26 mouse cellular contexts compared by ENCODE assay signal in genomic region chr17:43245364-43245763, GRCm38 (mm10). TPM values are rescaled to one million over a fixed set of nuclear protein-coding genes. Genes with fewer than 3 reads are reported as not detected.
DNase-seq lines count a peak whose midpoint lies in the region; ATAC-seq and TF ChIP-seq lines count a peak whose summit lies in the region.
"Had no signal": no experiment of that assay in that cellular context is flagged by ENCODE, and none has a peak within 500 bp of the region (broad histone marks: within the 10 kb centered on the region; RNA-seq: fewer than 3 reads in every experiment).

No protein-coding gene starts in this region.

- H3K9ac ChIP-seq in midbrain, embryonic 11.5 days (ENCODE audit: low read length), result no peak overlapping the region
- no peak overlapping the region for H3K9ac ChIP-seq in midbrain, postnatal 0 days (replicated peaks; ENCODE audit: low read length, poor library complexity, severe bottlenecking)
- H3K9ac ChIP-seq: embryonic facial prominence, embryonic 13.5 days; embryonic facial prominence, embryonic 15.5 days; forebrain, embryonic 12.5 days had no signal

- WGBS in midbrain, embryonic 11.5 days, result 84% methylated on average over 6 of the region's 6 CpGs
- WGBS in midbrain, postnatal 0 days, result 87% methylated on average over 6 of the region's 6 CpGs

- no peaks in the 10 kb centered on the region for H3K36me3 ChIP-seq in midbrain, embryonic 11.5 days (ENCODE audit: control insufficient read depth, insufficient read depth, low read length)
- no peaks in the 10 kb centered on the region for H3K36me3 ChIP-seq in midbrain, postnatal 0 days (ENCODE audit: insufficient read depth, low read length)
- H3K36me3 ChIP-seq: embryonic facial prominence, embryonic 13.5 days; embryonic facial prominence, embryonic 15.5 days; forebrain, embryonic 10.5 days; forebrain, embryonic 12.5 days had no signal

- TF ChIP-seq CTCF in midbrain, postnatal 0 days (IDR thresholded peaks at IDR 0.05), result no peak

- H3K9me3 ChIP-seq in midbrain, embryonic 11.5 days (ENCODE audit: control insufficient read depth, low read length), result no peaks in the 10 kb centered on the region
- H3K9me3 ChIP-seq in midbrain, postnatal 0 days (ENCODE audit: low read length), result no peaks in the 10 kb centered on the region
- H3K9me3 ChIP-seq: embryonic facial prominence, embryonic 13.5 days; embryonic facial prominence, embryonic 15.5 days; forebrain, embryonic 10.5 days; forebrain, embryonic 12.5 days had no signal

- no peak for ATAC-seq in midbrain, embryonic 11.5 days (ENCODE audit: low FRiP score)
- ATAC-seq in midbrain, postnatal 0 days (ENCODE audit: low FRiP score), result no peak
- peak; percentile 62 for ATAC-seq in megakaryocyte, adult 5-6 weeks (ENCODE audit: poor library complexity, severe bottlenecking)
- ATAC-seq: forebrain, embryonic 14.5 days; forebrain, embryonic 16.5 days had no signal

- no peak overlapping the region for H3K4me2 ChIP-seq in midbrain, embryonic 11.5 days
- H3K4me2 ChIP-seq in midbrain, postnatal 0 days (ENCODE audit: low read depth, low read length, poor library complexity, severe bottlenecking), result no peak overlapping the region
- H3K4me2 ChIP-seq: embryonic facial prominence, embryonic 13.5 days; embryonic facial prominence, embryonic 15.5 days; forebrain, embryonic 12.5 days had no signal

- peak; percentile 21 for DNase-seq in midbrain, embryonic 11.5 days (ENCODE audit: low spot score, missing footprints)
- no peak for DNase-seq in midbrain, postnatal 0 days (ENCODE audit: low spot score)
- DNase-seq in adrenal gland, adult (ENCODE audit: inconsistent age in 2 of 2, low spot score in 1 of 2), result no peak
- DNase-seq in embryo, embryonic 10 days (ENCODE audit: low spot score), result no peak
- DNase-seq: adrenal gland, adult 8-10 months; adrenal gland, postnatal 14 days; adrenal gland, postnatal 36 days; cerebellum, adult 11-12 months; cerebellum, adult 2 months; cerebellum, adult 9-10 months; cerebellum, postnatal 10 days; cerebellum, postnatal 25 days; embryo, embryonic 11 days had no signal

- no peaks in the 10 kb centered on the region for H3K27me3 ChIP-seq in midbrain, embryonic 11.5 days (ENCODE audit: control insufficient read depth, insufficient read depth, low read length)
- no peaks in the 10 kb centered on the region for H3K27me3 ChIP-seq in midbrain, postnatal 0 days (ENCODE audit: insufficient read depth, low read length)
- H3K27me3 ChIP-seq: embryonic facial prominence, embryonic 13.5 days; embryonic facial prominence, embryonic 15.5 days; forebrain, embryonic 12.5 days had no signal

- H3K27ac ChIP-seq in midbrain, embryonic 11.5 days (ENCODE audit: low read depth, low read length), result no peak overlapping the region
- no peak overlapping the region for H3K27ac ChIP-seq in midbrain, postnatal 0 days (ENCODE audit: low read depth, low read length)
- H3K27ac ChIP-seq: embryonic facial prominence, embryonic 13.5 days; embryonic facial prominence, embryonic 15.5 days; forebrain, embryonic 10.5 days; forebrain, embryonic 12.5 days had no signal

- H3K4me1 ChIP-seq in midbrain, embryonic 11.5 days (ENCODE audit: control insufficient read depth, insufficient read depth, low read length), result no peaks in the 10 kb centered on the region
- peaks cover 6% of the 10 kb centered on the region; the same call in 1 of the 2 replicates for H3K4me1 ChIP-seq in midbrain, postnatal 0 days (ENCODE audit: insufficient read depth, low read length)
- H3K4me1 ChIP-seq: forebrain, embryonic 10.5 days; forebrain, embryonic 12.5 days had no signal

- H3K4me3 ChIP-seq in midbrain, embryonic 11.5 days (ENCODE audit: low read depth, low read length), result no peak overlapping the region
- H3K4me3 ChIP-seq in midbrain, postnatal 0 days (ENCODE audit: low read depth, low read length), result no peak overlapping the region
- H3K4me3 ChIP-seq: embryonic facial prominence, embryonic 13.5 days; embryonic facial prominence, embryonic 15.5 days; erythroblast, embryonic 14.5 days; forebrain, embryonic 10.5 days; forebrain, embryonic 12.5 days had no signal

RNA-seq across cellular contexts. Expression of gene Adgrf1, which starts 24.8 kb away (rescaled TPM):
- polyA plus RNA-seq in midbrain, embryonic 11.5 days (2014; fragmentation: Nextera tagmentation; extraction: Ambion mirVana), result not detected in 2 replicates
- total RNA-seq in midbrain, postnatal 0 days (2014; rRNA removed), result not detected in 2 replicates
- not detected in 2 replicates for polyA plus RNA-seq in midbrain, postnatal 0 days (2015; fragmentation: Nextera tagmentation; extraction: Ambion mirVana)
- 0.09 TPM in 1 of 2 replicates, not detected in the other for total RNA-seq in megakaryocyte, adult 5-6 weeks (2015)
- total RNA-seq in megakaryocyte, adult 5-6 weeks (2017), result not detected in 2 replicates
- total RNA-seq: adrenal gland, adult 18-20 months; adrenal gland, adult 8-10 months; adrenal gland, postnatal 36 days; ES-E14; MEL had no signal
- polyA plus RNA-seq: C2C12; cerebellum, adult 2 months; embryonic facial prominence, embryonic 11.5 days; embryonic facial prominence, embryonic 13.5 days; erythroblast, embryonic 14.5 days; forebrain, embryonic 10.5 days; forebrain, embryonic 12.5 days; forebrain, embryonic 14.5 days; forebrain, embryonic 16.5 days had no signal
